Mouse (Mus musculus) stomach, embryonic 14.5 days (tissue): Measurements from ENCODE around the gene Gm33543. TPM values are rescaled to one million over a fixed set of nuclear protein-coding genes. Genes with fewer than 3 reads are reported as not detected.
A peak's percentile ranks its signal among the peaks of the same experiment; 100 is the strongest.

ENCODE experiments used
- ATAC-seq: fragments of 200-750 bp; cut with Nextera tagmentation; 2 replicates; pipeline ENCODE4 v1.8.0; 2017; ENCODE audit warnings: low read depth, moderate TSS enrichment; ENCODE audit not compliant: insufficient number of reproducible peaks, insufficient read depth, low FRiP score
- H3K27ac ChIP-seq: fragments of 300-500 bp; sonication (generic); 2 replicates; pipeline ENCODE4 v1.5.1; 2014; ENCODE audit warnings: mild to moderate bottlenecking, low read length, moderate library complexity, mixed read lengths
- H3K27me3 ChIP-seq: fragments of 300-500 bp; sonication (generic); 2 replicates; pipeline ENCODE4 v1.6.1; 2014; ENCODE audit warnings: low read length, control low read depth, mixed read lengths; ENCODE audit not compliant: control insufficient read depth, insufficient read depth
- H3K36me3 ChIP-seq: fragments of 300-500 bp; sonication (generic); 2 replicates; pipeline ENCODE4 v1.6.1; 2014; ENCODE audit warnings: mild to moderate bottlenecking, control low read depth, low read length, moderate library complexity, mixed read lengths; ENCODE audit not compliant: control insufficient read depth, insufficient read depth
- H3K4me1 ChIP-seq: fragments of 300-500 bp; sonication (generic); 2 replicates; pipeline ENCODE4 v1.6.1; 2014; ENCODE audit warnings: low read length, control low read depth, mixed read lengths; ENCODE audit not compliant: control insufficient read depth, insufficient read depth
- H3K4me2 ChIP-seq: fragments of 300-500 bp; sonication (generic); replicated peaks from 2 replicates; pipeline ENCODE4 v1.6.1; 2014; ENCODE audit warnings: low read depth, low read length, control low read depth
- H3K4me3 ChIP-seq: fragments of 300-500 bp; sonication (generic); 2 replicates; pipeline ENCODE4 v1.5.1; 2014; ENCODE audit warnings: low read depth, low read length, control low read depth
- H3K9ac ChIP-seq: fragments of 300-500 bp; sonication (generic); replicated peaks from 2 replicates; pipeline ENCODE4 v1.6.1; 2014; ENCODE audit warnings: low read depth, mild to moderate bottlenecking, control low read depth, low read length, moderate library complexity, mixed read lengths
- H3K9me3 ChIP-seq: fragments of 300-500 bp; sonication (generic); 2 replicates; pipeline ENCODE4 v1.6.1; 2016; ENCODE audit warnings: low read depth, low read length, control low read depth; ENCODE audit not compliant: control insufficient read depth
- WGBS: fragments of 180-500 bp; shearing (Covaris S2); extraction: QIAGEN DNeasy Blood & Tissue Kit; methylation state at CpG from one replicate; pipeline ENCODE4 v1.1.7; 2014; 5-methylcytosine and 5-hydroxymethylcytosine counted together
- polyA plus RNA-seq: library from polyadenylated mRNA; unstranded; fragments of >200 nt; fragmentation: Nextera tagmentation; extraction: Ambion mirVana; gene quantifications from 2 replicates; pipeline ENCODE4 v1.2.1, GENCODE M21; 2014

Gene Gm33543
- polyA plus RNA-seq, 1 experiment from 2014 or later: not detected

- Histone ChIP-seq H3K9ac (no peak overlapping the region), H3K4me3 (no peak overlapping the region), H3K36me3 (no peaks in the 10 kb centered on the region), H3K27ac (no peak overlapping the region), H3K9me3 (no peaks in the 10 kb centered on the region), H3K4me2 (no peak overlapping the region), H3K27me3 (no peaks in the 10 kb centered on the region), H3K4me1 (no peaks in the 10 kb centered on the region)
- ATAC-seq: no peak
- 75% methylated on average over 6 of the region's 6 CpGs for WGBS
Observed at GRCm38 (mm10) chr10:95868348-95868747, 25.6 kb upstream of the Gm33543 start.

GRCm38 (mm10) chr10:95867596-95867995 is 24.9 kb upstream of the Gm33543 start:
- H3K27me3 ChIP-seq: no peaks in the 10 kb centered on the region
- H3K4me3 ChIP-seq: no peak overlapping the region
- no peaks in the 10 kb centered on the region for H3K36me3 ChIP-seq
- H3K4me2 ChIP-seq: no peak overlapping the region
- ATAC-seq: no peak
- H3K9me3 ChIP-seq: no peaks in the 10 kb centered on the region
- H3K27ac ChIP-seq: no peak overlapping the region
- H3K4me1 ChIP-seq: no peaks in the 10 kb centered on the region
- 81% methylated on average over 2 of the region's 2 CpGs for WGBS
- H3K9ac ChIP-seq: no peak overlapping the region

- H3K36me3 ChIP-seq: no peaks in the 10 kb centered on the region
- H3K27ac ChIP-seq: no peak overlapping the region
- ATAC-seq: peak; percentile 56; the same call in 1 of the 2 replicates
- H3K9ac ChIP-seq: no peak overlapping the region
- no peaks in the 10 kb centered on the region for H3K27me3 ChIP-seq
- H3K4me1 ChIP-seq: no peaks in the 10 kb centered on the region
- H3K4me3 ChIP-seq: no peak overlapping the region
- 31% methylated on average over 11 of the region's 11 CpGs for WGBS
- H3K4me2 ChIP-seq: peak overlapping the region; percentile 1; the same call in 1 of the 2 replicates
- H3K9me3 ChIP-seq: no peaks in the 10 kb centered on the region
Observed at GRCm38 (mm10) chr10:95864349-95865124, 21.8 kb upstream of the Gm33543 start.

DNA sequence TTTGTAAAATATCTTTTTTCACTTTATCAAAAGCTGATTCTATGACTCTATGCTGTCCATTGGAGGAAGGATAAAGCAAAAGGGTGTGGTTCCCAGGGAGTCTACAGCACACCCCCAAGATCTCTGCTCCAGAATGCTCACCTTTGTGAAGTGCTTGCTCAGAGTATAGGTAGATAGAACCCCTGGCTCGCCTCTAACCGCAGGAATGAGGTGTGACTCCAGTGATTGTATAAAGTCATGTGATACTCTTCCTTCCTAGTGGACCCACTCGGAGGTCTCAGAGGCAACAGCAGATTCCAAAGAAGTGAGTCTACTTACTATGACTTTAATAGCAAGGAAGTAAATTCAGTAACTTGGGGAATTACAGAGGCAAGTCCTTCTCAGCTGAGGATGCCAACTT is 19.9 kb upstream of the Gm33543 start:
- Histone ChIP-seq H3K27ac (no peak overlapping the region), H3K9ac (no peak overlapping the region), H3K9me3 (no peaks in the 10 kb centered on the region), H3K27me3 (no peaks in the 10 kb centered on the region), H3K36me3 (no peaks in the 10 kb centered on the region), H3K4me3 (no peak overlapping the region), H3K4me2 (no peak overlapping the region), H3K4me1 (no peaks in the 10 kb centered on the region)
- ATAC-seq: peak; percentile 67
- WGBS: 60% methylated on average over 3 of the region's 3 CpGs

DNA sequence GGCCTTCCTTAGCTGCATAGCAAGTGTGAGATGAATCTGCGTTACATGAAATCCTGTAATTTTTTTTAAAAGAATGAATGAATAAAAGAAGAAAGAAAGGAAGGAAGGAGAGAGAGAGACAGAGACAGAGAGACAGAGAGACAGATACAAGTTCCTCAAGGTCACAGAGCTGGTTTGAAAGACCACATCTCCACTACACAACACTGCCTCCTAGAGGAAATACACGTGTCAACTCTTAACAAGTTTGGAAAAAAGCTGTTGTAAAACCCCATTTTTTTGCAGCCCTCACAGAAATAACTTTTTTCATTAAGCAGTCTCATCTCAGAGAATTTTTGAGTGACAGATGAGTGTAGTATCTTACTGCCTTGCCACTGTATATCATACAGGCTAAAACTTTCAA is 15.4 kb upstream of the Gm33543 start:
- Histone ChIP-seq H3K27me3 (no peaks in the 10 kb centered on the region), H3K4me3 (no peak overlapping the region), H3K36me3 (no peaks in the 10 kb centered on the region), H3K9ac (no peak overlapping the region), H3K4me1 (no peaks in the 10 kb centered on the region), H3K4me2 (no peak overlapping the region), H3K9me3 (no peaks in the 10 kb centered on the region), H3K27ac (no peak overlapping the region)
- no peak for ATAC-seq
- 24% methylated on average over 2 of the region's 2 CpGs for WGBS

- Histone ChIP-seq H3K9me3 (no peaks in the 10 kb centered on the region), H3K4me2 (no peak overlapping the region), H3K27ac (no peak overlapping the region), H3K36me3 (no peaks in the 10 kb centered on the region), H3K27me3 (no peaks in the 10 kb centered on the region), H3K4me1 (no peaks in the 10 kb centered on the region), H3K9ac (no peak overlapping the region), H3K4me3 (no peak overlapping the region)
- no peak for ATAC-seq
- WGBS: 91% methylated on average over 6 of the region's 6 CpGs
Observed at GRCm38 (mm10) chr10:95855411-95855810, 12.7 kb upstream of the Gm33543 start.

DNA sequence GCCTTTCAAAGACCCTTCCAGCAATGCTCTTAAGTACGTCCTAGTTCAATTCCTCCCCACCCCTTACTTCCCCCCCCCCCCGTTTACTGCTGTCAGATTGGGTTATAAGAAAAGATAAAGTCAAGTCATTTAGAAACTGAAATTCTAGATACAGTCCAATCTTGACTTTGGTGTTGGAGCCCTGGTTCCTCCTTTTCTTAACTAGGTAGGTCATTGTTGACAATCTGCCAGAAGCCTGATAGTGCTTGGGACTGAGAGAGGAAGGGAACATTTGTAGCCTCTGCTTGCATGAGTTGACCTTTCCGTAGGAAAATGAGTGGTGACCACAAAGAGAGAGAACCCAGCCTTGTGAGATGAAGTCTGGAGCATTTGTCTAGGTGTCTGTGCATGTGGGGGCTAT is 7.8 kb upstream of the Gm33543 start:
- Histone ChIP-seq H3K4me2 (no peak overlapping the region), H3K27ac (no peak overlapping the region), H3K36me3 (no peaks in the 10 kb centered on the region), H3K4me3 (no peak overlapping the region), H3K9me3 (no peaks in the 10 kb centered on the region), H3K4me1 (no peaks in the 10 kb centered on the region), H3K27me3 (no peaks in the 10 kb centered on the region), H3K9ac (no peak overlapping the region)
- WGBS: 74% methylated on average over 3 of the region's 3 CpGs
- no peak for ATAC-seq

DNA sequence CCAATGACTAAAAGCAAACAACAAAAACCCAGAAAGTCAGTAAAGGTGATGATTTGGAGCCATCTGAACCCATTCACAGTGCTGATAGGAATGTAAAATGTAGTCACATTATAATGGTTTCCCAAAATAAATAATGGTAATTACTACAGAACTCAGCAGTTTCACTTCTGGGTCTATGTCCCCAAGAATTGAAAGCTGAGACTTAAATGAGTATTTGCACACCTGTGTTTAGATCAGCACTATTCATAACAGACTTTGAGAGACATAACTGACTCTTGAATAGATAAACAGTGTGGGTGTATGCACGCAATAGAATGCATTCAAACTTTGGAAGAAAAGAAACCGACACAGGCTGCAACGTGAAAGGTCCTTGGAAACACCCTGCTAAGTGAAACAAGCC is 4.0 kb upstream of the Gm33543 start:
- Histone ChIP-seq H3K27ac (no peak overlapping the region), H3K9ac (no peak overlapping the region), H3K4me2 (no peak overlapping the region), H3K4me1 (no peaks in the 10 kb centered on the region), H3K4me3 (no peak overlapping the region), H3K36me3 (no peaks in the 10 kb centered on the region), H3K27me3 (no peaks in the 10 kb centered on the region), H3K9me3 (no peaks in the 10 kb centered on the region)
- ATAC-seq: no peak
- WGBS: 54% methylated on average over 3 of the region's 3 CpGs

DNA sequence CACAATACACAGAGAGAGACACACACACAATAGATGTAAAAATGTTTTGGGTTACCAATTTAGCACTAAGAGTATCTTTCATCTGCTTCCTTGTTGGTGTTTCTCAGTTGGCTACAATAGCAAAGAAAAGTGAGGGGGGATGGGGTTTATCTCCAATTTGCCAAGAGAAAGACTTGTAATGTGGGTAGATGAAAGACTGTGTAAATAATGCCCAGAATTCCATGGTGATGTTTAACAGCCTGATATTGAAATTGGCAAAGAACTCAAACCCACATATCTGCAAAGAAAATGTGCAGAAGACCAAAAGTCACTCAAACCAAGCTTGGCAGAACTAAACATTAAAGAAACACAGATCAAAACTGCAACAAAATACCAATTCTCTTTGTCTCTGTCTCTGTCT is 3.6 kb upstream of the Gm33543 start:
- H3K27me3 ChIP-seq: no peaks in the 10 kb centered on the region
- H3K4me2 ChIP-seq: no peak overlapping the region
- H3K4me1 ChIP-seq: no peaks in the 10 kb centered on the region

More for the DNA sequence above, 3.6 kb upstream of the Gm33543 start:
- no peak overlapping the region for H3K4me3 ChIP-seq
- H3K27ac ChIP-seq: no peak overlapping the region
- no peak overlapping the region for H3K9ac ChIP-seq
- no peak for ATAC-seq
- H3K36me3 ChIP-seq: no peaks in the 10 kb centered on the region
- H3K9me3 ChIP-seq: no peaks in the 10 kb centered on the region
